Mouse (Mus musculus): ENCODE measurements around the gene Ifngr2. TPM values are rescaled to one million over a fixed set of nuclear protein-coding genes. Genes with fewer than 3 reads are reported as not detected.

Gene Ifngr2
- polyA plus RNA-seq, 1 experiment: 22.0 TPM

DNA sequence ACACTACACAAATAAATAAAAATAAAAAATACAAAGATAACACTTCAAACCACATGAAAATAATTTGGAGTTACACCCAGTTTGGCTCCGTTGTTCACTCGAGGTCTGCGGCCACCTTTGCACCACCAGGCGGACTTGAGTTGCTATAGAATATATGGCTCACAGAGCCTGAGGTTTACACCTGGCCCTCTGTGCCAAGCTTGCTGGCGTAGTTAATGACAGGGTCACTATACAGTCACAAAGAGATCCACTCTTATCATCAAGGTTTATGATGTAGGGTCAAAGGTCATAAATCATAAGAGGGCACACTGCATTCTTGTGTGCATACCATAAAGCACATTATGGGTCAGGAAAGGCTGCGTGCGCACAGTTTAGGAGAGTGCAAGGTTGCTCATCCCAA, 19.1 kb downstream of the Ifngr2 start:
- peaks cover 2% of the 10 kb centered on the region; the same call in 1 of the 2 replicates for H3K4me1 ChIP-seq (ENCODE audit: control insufficient read depth, insufficient read depth, insufficient read length, low read length)

DNA sequence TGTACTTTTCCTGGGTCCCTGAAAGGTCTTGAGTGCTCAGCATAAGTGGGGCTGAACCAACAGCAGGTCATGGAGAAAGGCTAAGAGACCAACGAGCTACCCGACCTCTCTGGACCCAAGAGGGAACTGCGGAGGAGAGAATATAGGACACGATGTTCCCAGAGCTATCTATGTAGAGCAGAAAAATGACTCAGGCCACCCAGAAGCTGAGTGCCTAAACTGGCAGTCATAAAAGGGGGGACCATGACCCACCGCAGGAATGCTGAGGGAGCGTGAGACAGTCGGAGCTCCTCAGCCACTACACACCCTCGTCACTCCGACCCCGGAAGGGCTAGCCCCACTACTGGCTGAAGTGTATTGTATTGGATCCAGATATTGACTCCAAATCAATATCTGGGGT, 22.1 kb downstream of the Ifngr2 start:
- Histone ChIP-seq H3K4me1 (ENCODE audit: control insufficient read depth, insufficient read depth, insufficient read length, low read length) (peaks cover 2% of the 10 kb centered on the region; the same call in 1 of the 2 replicates), H3K27ac (replicated peaks; ENCODE audit: low read depth, low read length) (no peak overlapping the region), H3K4me3 (ENCODE audit: insufficient read depth, low read depth, low read length) (no peak overlapping the region)

More for the DNA sequence above, 19.1 kb downstream of the Ifngr2 start:
- Histone ChIP-seq H3K27ac (replicated peaks; ENCODE audit: low read depth, low read length) (no peak overlapping the region), H3K4me3 (ENCODE audit: insufficient read depth, low read depth, low read length) (no peak overlapping the region)

DNA sequence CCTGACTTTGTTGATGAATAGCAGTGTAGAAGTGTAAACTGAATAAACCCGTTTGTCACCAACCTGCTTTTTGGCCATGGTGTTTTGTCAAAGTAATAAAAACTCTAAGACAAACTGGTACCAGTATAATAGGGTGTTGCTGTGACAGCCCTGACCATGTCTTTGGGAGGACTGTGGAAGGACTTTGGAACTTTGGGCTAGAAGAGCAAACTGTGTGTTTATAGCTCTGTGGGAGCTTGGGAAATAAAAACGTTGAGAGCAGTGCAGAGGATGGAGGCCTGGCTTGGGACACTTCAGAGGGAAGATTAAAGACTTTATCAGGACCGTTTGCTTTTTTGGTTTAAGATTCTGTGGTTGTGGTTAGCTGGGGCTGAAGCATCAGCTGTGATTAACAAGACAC, 24.2 kb downstream of the Ifngr2 start:
- H3K4me1 ChIP-seq (ENCODE audit: control insufficient read depth, insufficient read depth, insufficient read length, low read length): no peaks in the 10 kb centered on the region
- H3K4me3 ChIP-seq (ENCODE audit: insufficient read depth, low read depth, low read length): no peak overlapping the region
- no peak overlapping the region for H3K27ac ChIP-seq (replicated peaks; ENCODE audit: low read depth, low read length)

DNA sequence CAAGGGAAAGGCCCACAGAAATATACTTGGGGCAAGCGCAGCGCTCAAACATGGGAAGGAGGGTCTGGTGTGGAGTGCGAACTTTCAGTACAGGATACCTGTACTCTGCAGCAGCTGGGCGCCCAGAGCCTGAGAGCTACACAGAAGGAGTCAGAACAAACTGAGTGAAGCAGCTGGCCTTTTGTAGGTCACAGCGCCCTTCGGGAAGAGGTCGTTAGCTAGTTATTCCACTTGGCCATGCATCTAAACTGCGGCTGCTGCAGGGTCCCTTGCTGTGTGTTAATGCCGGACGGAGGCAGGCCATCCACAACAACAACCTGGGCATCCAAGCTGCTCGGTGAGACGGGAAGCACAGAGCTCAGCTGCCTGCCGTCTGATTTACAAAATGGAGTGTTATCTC, 28.3 kb downstream of the Ifngr2 start:
- no peaks in the 10 kb centered on the region for H3K4me1 ChIP-seq (ENCODE audit: control insufficient read depth, insufficient read depth, insufficient read length, low read length)
- no peak overlapping the region for H3K4me3 ChIP-seq (ENCODE audit: insufficient read depth, low read depth, low read length)

DNA sequence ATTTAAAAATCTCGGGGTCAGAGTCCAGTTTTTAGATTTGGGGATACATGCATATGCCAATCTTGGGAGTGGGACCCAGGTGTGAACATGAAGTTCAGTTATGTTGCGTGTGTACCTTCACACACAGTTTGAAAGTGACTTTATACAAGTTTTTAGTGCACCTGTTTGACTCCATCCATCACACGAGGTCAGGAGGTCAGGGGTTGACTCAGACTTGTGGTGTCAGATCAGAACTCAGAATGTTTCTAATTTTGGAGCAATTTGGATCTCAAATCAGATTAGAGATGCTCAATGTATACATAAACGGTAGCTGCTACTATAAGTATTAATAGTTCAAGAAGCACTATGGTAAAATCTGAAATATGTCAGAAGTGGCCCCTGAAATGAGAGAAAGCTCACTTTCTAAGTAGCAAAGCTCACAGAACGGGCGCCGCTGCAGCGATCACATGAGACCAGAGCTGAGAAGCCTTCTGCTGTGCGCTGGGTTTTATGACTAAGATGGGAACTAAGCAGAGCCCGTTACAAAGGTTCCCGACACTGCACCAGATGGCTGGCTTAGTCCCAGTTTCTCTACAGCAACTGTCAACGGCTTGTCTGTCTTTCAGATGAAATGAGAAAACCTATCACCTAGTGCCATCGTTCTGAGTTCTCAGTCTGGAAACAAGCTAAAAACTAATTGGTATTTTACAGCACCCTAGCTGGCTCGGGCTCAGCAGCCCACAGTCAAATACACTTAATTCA, 32.3 kb downstream of the Ifngr2 start:
- no peak overlapping the region for H3K4me3 ChIP-seq (ENCODE audit: insufficient read depth, low read depth, low read length)
- no peaks in the 10 kb centered on the region for H3K4me1 ChIP-seq (ENCODE audit: control insufficient read depth, insufficient read depth, insufficient read length, low read length)
- H3K27ac ChIP-seq (replicated peaks; ENCODE audit: low read depth, low read length): no peak overlapping the region

More for the DNA sequence above, 28.3 kb downstream of the Ifngr2 start:
- H3K27ac ChIP-seq (replicated peaks; ENCODE audit: low read depth, low read length): no peak overlapping the region

DNA sequence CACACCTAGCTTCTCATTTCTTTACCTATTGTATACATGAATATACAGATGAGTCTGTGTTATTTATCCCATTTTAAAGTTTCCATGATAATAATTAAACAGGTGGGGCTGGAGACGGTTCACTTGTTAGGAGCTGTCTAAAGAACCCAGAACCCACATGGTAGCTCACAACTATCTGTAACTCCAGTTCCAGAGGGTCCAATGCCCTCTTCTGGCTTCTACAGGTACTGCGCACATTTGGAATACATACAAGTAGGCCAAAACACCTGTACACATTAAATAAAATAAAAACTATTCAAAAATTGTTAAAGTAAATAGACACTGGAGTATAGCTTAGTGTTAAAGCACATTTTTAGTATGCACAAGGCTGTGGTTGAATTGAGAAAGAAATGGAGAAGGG, 35.4 kb downstream of the Ifngr2 start:
- H3K27ac ChIP-seq (replicated peaks; ENCODE audit: low read depth, low read length): no peak overlapping the region
- H3K4me1 ChIP-seq (ENCODE audit: control insufficient read depth, insufficient read depth, insufficient read length, low read length): no peaks in the 10 kb centered on the region
- H3K4me3 ChIP-seq (ENCODE audit: insufficient read depth, low read depth, low read length): no peak overlapping the region

DNA sequence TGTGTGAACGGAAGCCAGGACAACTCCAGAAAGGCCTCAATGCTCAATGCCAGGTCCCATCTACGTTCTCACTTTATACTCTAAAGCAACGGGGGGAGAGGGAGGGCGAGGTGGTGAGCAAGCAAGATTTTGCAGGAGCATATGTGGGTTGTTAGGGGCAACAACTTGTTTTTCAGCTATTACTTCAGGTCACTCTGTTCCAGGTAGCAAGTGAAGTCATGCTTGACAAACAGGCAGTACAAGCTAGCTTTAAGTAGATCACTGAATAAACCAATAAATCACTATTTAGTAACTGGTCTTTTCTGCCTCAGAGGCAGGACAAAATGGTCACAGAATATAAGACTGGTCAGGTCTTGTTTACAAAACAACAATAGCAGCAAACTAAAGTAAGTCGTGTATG, 38.7 kb downstream of the Ifngr2 start:
- no peak overlapping the region for H3K27ac ChIP-seq (replicated peaks; ENCODE audit: low read depth, low read length)
- no peak overlapping the region for H3K4me3 ChIP-seq (ENCODE audit: insufficient read depth, low read depth, low read length)
- no peaks in the 10 kb centered on the region for H3K4me1 ChIP-seq (ENCODE audit: control insufficient read depth, insufficient read depth, insufficient read length, low read length)

DNA sequence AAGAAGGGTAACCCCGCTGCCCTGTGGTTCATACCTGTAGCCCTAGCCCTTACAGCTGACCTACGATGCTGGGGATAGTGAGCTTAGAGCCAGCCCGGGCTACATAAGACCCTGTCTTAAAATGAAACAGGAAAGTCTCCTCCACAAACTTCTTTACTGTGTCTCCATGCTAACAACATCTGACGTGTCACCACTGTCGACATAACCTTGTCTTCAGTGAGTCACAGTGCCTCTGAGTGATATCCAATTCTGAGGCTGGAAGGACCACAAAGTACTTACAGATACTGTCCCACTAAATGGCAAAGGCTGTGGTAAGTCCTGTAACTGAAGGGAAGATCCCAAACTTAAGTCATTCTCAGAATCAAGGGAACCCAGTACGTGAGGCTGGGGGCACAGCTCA, 39.4 kb downstream of the Ifngr2 start:
- H3K4me1 ChIP-seq (ENCODE audit: control insufficient read depth, insufficient read depth, insufficient read length, low read length): no peaks in the 10 kb centered on the region
- H3K4me3 ChIP-seq (ENCODE audit: insufficient read depth, low read depth, low read length): no peak overlapping the region
- H3K27ac ChIP-seq (replicated peaks; ENCODE audit: low read depth, low read length): no peak overlapping the region

DNA sequence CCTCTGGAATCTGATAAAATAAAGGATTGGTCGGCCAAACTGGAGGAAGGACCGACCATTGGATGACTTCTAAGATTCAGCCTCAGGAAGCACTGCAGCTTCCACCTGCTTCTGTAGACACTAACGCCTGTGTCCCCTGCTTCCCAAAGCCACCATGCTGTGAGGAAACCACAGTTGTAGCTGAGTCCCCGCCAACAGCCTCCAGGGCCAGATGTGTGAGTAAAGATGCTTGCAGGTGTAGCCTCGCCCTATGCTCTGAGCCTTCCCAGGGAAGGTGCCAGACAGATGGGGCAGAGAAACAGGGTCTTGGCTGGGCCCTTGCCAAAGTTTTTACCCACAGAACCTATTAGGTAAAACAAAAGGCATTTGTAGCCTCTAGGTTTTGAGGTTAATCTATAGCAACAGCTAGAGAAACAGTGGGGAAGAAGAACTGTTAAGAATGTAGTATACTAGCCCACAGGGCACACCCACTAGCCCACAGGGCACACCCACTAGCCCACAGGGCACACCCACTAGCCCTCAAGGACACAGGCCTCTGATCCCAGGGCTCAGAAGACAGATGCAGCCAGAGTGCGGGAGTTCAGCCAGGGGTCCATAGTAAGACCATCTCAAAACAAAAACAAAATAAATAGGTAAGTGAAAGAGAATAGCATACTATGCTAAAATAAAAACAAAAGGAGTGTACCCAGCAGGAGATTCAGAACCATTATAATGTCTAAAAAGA, 41.0 kb downstream of the Ifngr2 start:
- H3K4me1 ChIP-seq (ENCODE audit: control insufficient read depth, insufficient read depth, insufficient read length, low read length): no peaks in the 10 kb centered on the region
- no peak overlapping the region for H3K4me3 ChIP-seq (ENCODE audit: insufficient read depth, low read depth, low read length)
- H3K27ac ChIP-seq (replicated peaks; ENCODE audit: low read depth, low read length): no peak overlapping the region

DNA sequence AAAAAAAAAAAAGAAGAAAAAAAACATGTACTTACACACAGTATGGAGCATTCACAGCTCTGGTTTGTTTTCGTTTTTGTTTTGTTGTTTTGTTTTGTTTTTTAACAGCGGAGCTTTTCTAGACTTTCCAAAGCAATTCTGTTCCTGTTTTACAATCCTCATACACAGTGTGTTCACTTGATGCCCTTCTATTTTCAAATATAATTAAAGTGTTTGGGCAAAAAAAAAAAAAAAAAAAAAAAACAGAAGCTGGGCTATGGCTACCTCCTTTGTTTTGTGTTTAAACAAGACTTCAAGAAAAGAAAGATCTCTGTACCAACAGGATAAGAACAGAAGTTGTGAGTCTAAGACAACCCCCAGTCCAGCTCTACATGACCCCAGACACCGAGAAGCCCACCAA, 41.8 kb downstream of the Ifngr2 start:
- no peak overlapping the region for H3K4me3 ChIP-seq (ENCODE audit: insufficient read depth, low read depth, low read length)
- no peak overlapping the region for H3K27ac ChIP-seq (replicated peaks; ENCODE audit: low read depth, low read length)
- H3K4me1 ChIP-seq (ENCODE audit: control insufficient read depth, insufficient read depth, insufficient read length, low read length): no peaks in the 10 kb centered on the region

DNA sequence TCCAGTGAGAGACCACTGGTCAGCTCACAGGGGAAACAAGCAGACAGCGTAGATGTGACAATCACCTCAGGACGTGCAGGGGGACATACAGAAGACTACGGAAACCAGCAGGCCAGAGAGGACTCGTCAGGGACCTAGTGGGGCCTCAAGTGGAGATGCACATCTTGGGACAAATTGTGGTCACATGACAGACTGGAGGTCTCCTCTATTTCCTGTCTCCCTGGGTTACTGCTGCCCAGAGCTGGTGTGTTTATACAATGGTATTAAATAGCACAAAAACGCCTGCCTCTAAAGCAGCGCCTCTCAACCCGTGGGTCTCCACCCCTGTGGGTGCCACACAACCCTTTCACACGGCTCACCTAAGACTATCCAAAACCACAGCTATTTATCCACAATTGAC, 45.3 kb downstream of the Ifngr2 start:
- Histone ChIP-seq H3K4me1 (ENCODE audit: control insufficient read depth, insufficient read depth, insufficient read length, low read length) (no peaks in the 10 kb centered on the region), H3K4me3 (ENCODE audit: insufficient read depth, low read depth, low read length) (no peak overlapping the region), H3K27ac (replicated peaks; ENCODE audit: low read depth, low read length) (no peak overlapping the region)

DNA sequence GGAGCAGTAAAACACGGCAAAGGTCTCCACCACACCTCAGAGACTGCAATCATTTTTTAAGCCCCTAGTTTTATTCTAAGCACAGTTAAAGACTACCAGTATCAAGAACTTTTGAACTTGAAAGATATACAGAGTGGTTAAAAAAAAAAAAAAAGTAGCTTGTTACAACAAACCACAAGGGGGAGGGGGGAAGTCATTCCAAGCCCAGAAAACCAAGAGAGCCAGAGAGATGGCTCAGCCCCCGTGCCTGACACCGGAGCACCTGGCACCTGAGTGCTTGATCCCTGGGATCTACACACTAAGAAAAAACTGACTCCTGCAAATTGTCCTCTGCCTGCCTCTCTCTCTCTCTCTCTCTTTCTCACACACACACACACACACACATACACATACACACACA, 46.4 kb downstream of the Ifngr2 start:
- no peak overlapping the region for H3K4me3 ChIP-seq (ENCODE audit: insufficient read depth, low read depth, low read length)
- H3K4me1 ChIP-seq (ENCODE audit: control insufficient read depth, insufficient read depth, insufficient read length, low read length): no peaks in the 10 kb centered on the region
- H3K27ac ChIP-seq (replicated peaks; ENCODE audit: low read depth, low read length): no peak overlapping the region

DNA sequence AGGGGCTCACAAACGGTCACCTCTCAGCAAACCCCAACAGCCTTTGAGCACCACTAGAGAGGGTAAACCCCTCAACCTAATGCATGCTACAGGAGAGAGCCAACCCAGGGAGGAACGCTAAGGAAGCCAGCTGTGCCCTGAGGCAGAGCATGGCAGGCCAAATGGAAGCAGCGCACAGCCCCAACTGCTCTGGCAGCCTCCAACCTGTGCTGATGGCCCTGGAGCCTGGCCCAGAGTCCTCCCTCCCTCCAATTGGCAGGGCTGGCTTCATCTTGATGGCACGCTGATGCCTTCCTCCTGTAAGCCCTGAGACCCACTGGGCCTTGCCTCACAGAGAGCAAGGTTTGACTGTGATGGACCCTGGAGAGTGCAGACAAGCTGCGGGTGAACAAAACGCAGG, 48.2 kb downstream of the Ifngr2 start:
- no peaks in the 10 kb centered on the region for H3K4me1 ChIP-seq (ENCODE audit: control insufficient read depth, insufficient read depth, insufficient read length, low read length)
- no peak overlapping the region for H3K27ac ChIP-seq (replicated peaks; ENCODE audit: low read depth, low read length)
- H3K4me3 ChIP-seq (ENCODE audit: insufficient read depth, low read depth, low read length): no peak overlapping the region

DNA sequence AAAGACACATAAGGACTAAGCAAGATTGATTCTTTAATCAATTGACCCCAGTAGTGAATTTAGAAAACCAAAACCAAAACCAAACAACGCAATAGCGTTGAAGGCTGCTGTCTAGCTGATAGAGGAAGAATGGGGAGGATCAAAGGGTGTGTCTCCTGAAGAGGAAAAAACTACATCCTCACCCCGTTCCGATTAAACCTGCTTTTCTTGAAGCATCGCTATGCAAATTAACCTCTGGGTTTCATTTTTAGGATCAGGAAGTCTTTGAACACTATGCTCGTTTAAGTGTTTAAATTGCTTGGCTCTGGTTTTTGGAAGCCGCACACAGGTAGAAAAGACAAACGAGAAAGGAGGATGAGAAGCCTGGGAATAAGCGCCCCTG, 49.5 kb downstream of the Ifngr2 start:
- H3K4me3 ChIP-seq (ENCODE audit: insufficient read depth, low read depth, low read length): peak overlapping the region; percentile 84
- no peaks in the 10 kb centered on the region for H3K4me1 ChIP-seq (ENCODE audit: control insufficient read depth, insufficient read depth, insufficient read length, low read length)
- no peak overlapping the region for H3K27ac ChIP-seq (replicated peaks; ENCODE audit: low read depth, low read length)

DNA sequence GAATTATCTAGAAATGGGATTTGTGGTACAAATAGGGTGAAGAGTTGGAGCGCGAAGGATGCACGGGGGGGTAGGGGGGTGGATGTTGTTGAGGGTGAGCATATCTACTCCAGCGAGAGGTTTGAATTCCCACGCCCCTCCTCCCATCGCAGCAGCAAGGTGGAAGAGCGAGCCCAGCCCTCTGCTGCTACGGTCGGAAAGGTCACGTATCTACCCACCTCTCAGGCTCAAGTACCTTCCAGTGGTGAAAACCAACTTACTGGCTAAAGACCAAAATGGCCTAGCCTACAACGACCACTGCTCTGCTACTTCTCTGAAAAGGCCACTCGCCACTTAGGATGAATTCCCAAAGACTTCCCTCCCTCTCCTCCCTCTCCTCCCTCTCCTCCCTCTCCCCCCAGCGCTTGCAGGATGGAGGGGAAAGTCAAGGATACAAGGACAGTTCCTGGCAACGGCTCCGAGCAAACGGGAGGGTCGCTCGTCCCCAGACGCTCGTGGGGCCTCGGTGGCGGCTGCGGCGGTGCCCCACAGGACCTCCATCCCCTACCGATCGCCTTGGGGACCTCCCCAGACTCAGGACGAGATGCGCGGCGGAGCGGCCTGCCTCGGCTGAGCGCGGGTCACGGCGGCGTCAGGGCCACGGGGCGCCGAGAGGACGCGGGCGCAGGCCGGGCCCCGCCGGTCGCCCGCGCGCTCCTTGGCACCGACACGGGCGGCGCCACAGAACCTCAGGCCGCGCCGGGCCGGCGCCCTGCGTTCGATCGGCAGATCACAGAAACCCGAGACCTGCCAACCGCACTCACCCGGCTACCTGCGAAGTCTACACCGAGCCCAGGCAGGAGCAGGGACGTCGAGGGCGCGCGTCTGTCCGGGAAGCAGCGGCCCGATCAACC, 50.2 kb downstream of the Ifngr2 start:
- H3K4me1 ChIP-seq (ENCODE audit: control insufficient read depth, insufficient read depth, insufficient read length, low read length): no peaks in the 10 kb centered on the region
- peak overlapping the region; percentile 84 for H3K4me3 ChIP-seq (ENCODE audit: insufficient read depth, low read depth, low read length)
- 0 out of 2 replicates have a peak overlapping the region, but pooled peaks have one; percentile 28 for H3K27ac ChIP-seq (replicated peaks; ENCODE audit: low read depth, low read length)

Data from brown adipose tissue, adult 24 weeks (tissue).